Mouse (Mus musculus) testis, postnatal 14 days (tissue): ENCODE results near the gene Clec4a3.
"Not testable (repeated sequence)": the region's sequence is repeated elsewhere in the genome, so short reads cannot be mapped to it uniquely, and the experiment has no call there.

Source experiments
- DNase-seq: peaks from one replicate; pipeline ENCODE4 v3.0.0; 2021; ENCODE audit warnings: low spot score

Clec4a3 gene

GRCm38 (mm10) chr6:122952401-122952800 is at the start of gene Clec4a3:
Clec4a3 (plus strand) TSS chr6:122952515.
- no peak for DNase-seq

DNA sequence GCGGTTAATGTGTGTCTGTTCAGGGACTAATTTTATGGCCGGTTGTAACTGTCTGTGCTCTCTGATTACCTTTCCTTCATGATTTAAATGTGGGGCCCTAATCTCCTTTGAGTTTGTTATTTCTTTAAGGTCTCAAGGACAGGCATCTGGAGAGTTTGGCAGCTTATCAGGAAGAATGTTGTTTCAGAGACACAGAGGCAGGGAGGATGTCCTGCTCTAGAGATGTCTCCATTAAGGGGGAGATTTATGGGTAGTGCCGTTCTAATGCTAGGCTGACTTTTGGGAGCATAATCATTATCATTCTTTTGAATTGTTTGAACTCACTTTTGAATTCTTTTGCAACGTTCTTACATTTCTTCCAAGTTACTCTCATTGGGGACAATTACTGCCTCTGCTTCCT is 32.4 kb upstream of the Clec4a3 start:
- DNase-seq: no peak

DNA sequence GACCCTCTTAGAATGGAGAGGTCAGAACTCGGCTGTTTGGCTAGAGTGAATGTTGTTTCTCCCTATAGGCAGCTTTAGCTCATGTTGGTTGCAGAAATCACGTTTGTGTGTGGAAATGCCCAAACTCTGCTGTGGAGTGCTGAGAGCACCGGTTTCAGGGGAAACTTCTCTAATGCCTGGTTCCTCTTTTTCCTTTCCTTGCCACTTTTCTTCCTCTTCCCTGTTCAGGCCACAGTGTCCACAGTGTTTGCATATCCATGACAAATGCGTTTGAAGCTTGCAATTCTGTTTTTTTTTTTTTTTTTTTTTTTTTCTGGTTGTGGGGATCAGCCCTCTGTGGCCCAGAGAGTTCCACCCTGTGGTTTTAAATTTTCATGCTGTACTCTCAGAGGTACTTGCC is 30.9 kb upstream of the Clec4a3 start, which contains the start of gene Clec4a1:
TSS of gene Clec4a1 (plus strand) at position 398 of the 400 bp plus-strand sequence.
- no peak for DNase-seq

- DNase-seq: no peak
These were observed 17.5 kb upstream of the Clec4a3 start for GRCm38 (mm10) chr6:122934845-122935244.

DNA sequence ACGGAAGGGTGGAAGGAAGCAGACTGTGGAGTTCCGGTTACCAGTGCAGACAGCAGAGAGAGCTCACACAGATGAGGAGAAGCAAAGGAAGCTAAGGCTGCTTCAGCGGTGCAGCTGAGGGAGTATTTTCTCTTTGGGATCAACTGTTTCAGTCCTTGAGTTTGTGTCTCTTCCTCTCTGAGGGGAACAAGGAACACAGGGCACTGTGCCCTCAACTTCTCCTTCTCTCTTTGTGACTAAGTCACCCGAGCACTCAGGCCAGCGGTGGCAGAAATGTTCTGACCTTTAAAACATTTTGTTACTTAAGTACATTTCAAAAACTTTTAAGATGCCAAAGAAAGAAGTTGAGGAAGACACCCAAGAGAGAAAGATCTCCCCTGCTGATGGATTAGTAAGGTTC is 12.7 kb upstream of the Clec4a3 start:
- no peak for DNase-seq

GRCm38 (mm10) chr6:122946760-122947159 is 5.6 kb upstream of the Clec4a3 start:
- DNase-seq: no peak

GRCm38 (mm10) chr6:122964562-122964961 is 12.2 kb downstream of the Clec4a3 start:
- no peak for DNase-seq

GRCm38 (mm10) chr6:122969048-122969447 is 16.7 kb downstream of the Clec4a3 start:
- no peak for DNase-seq

- DNase-seq: no peak
These were observed 37.6 kb downstream of the Clec4a3 start, which contains the start of gene Clec4a4 for GRCm38 (mm10) chr6:122989876-122990437. Clec4a4 (plus strand) TSS chr6:122990367.

DNA sequence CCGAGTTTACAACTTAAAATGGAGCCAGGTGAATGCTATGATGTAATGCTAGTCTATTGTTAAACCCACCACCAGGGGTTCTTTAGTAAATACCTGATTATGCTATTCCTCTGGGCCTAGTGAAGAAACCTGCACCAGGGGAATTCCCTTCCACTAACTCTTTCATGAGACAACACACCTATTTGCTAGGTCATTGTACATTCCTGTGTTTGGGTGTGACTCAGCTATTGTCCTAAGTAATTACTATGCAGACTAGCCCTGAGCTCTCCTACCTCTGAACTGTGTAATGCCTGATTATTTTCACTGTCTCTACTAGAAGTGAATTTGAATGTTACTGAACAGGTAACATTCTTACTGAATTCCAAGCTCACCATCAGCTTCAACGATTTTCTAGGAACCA is 52.4 kb downstream of the Clec4a3 start:
- DNase-seq: not testable (repeated sequence)

DNA sequence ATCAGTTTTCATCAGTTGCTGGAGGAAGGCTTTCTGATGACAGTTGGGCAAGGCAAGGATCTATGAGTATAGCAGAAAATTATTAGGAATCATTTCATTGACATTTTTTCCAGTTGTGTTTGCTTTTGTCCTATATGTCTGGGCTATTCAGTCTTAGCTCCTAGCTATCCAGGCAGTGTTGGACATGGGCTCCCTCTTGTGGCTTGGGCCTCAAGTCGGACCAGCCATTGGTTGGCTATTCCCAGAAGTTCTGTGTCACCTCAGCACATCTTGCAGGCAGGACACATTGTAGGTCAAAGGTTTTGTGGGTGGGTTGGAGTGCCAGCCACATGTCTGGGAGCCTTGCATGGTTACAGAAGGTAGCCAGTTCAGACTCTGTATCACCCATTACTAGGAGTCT is 53.3 kb downstream of the Clec4a3 start:
- no peak for DNase-seq
